Mouse (Mus musculus) stomach, postnatal 0 days (tissue): ENCODE data around the gene Trem3. TPM values are rescaled to one million over a fixed set of nuclear protein-coding genes. Genes with fewer than 3 reads are reported as not detected.

Source experiments
- ATAC-seq: fragments of 200-750 bp; cut with Nextera tagmentation; 2 replicates; pipeline ENCODE4 v1.8.0; 2017; ENCODE audit not compliant: low FRiP score, low TSS enrichment
- DNase-seq: peaks from one replicate; pipeline ENCODE4 v3.0.0-alpha.2; 2016; ENCODE audit warnings: low spot score
- H3K27ac ChIP-seq: fragments of 300-500 bp; sonication (generic); replicated peaks from 2 replicates; pipeline ENCODE4 v1.5.1; 2014; ENCODE audit warnings: mild to moderate bottlenecking, control low read depth
- H3K27me3 ChIP-seq: fragments of 300-500 bp; sonication (generic); 2 replicates; pipeline ENCODE4 v1.6.1; 2014; ENCODE audit warnings: low read length; ENCODE audit not compliant: control insufficient read depth, insufficient read depth
- H3K36me3 ChIP-seq: fragments of 300-500 bp; sonication (generic); 2 replicates; pipeline ENCODE4 v1.6.1; 2014; ENCODE audit warnings: low read length, mixed read lengths; ENCODE audit not compliant: control insufficient read depth, insufficient read depth
- H3K4me1 ChIP-seq: fragments of 300-500 bp; sonication (generic); replicated peaks from 2 replicates; pipeline ENCODE4 v1.6.1; 2014; ENCODE audit warnings: antibody characterized with exemption; ENCODE audit not compliant: control insufficient read depth, insufficient read depth
- H3K4me2 ChIP-seq: fragments of 300-500 bp; sonication (generic); replicated peaks from 2 replicates; pipeline ENCODE4 v1.6.1; 2014; ENCODE audit warnings: low read depth, mild to moderate bottlenecking, control low read depth, moderate library complexity
- H3K4me3 ChIP-seq: fragments of 300-500 bp; sonication (generic); 2 replicates; pipeline ENCODE4 v1.5.1; 2014; ENCODE audit warnings: low read depth, low read length, control low read depth
- H3K9ac ChIP-seq: fragments of 300-500 bp; sonication (generic); 2 replicates; pipeline ENCODE4 v1.6.1; 2014; ENCODE audit warnings: mild to moderate bottlenecking, low read length, control low read depth, mixed read lengths
- H3K9me3 ChIP-seq: fragments of 300-500 bp; sonication (generic); 2 replicates; pipeline ENCODE4 v1.6.1; 2016; ENCODE audit warnings: low read length; ENCODE audit not compliant: control insufficient read depth
- CTCF ChIP-seq: IDR thresholded peaks from 2 replicates; pipeline ENCODE4 v1.5.1; 2016; ENCODE audit warnings: antibody characterized with exemption, low read depth, mild to moderate bottlenecking, moderate library complexity
- EP300 ChIP-seq: optimal IDR thresholded peaks from 2 replicates; pipeline ENCODE3; 2016; ENCODE audit warnings: antibody characterized with exemption
- WGBS: fragments of 180-500 bp; shearing (Covaris S2); extraction: QIAGEN DNeasy Blood & Tissue Kit; methylation state at CpG from one replicate; pipeline ENCODE4 v1.1.7; 2014; 5-methylcytosine and 5-hydroxymethylcytosine counted together
- polyA plus RNA-seq: library from polyadenylated mRNA; unstranded; fragments of >200 nt; fragmentation: Nextera tagmentation; extraction: Ambion mirVana; gene quantifications from 2 replicates; pipeline ENCODE4 v1.2.1, GENCODE M21; 2015

Gene Trem3
- polyA plus RNA-seq, 1 experiment from 2014 or later, result not detected

DNA sequence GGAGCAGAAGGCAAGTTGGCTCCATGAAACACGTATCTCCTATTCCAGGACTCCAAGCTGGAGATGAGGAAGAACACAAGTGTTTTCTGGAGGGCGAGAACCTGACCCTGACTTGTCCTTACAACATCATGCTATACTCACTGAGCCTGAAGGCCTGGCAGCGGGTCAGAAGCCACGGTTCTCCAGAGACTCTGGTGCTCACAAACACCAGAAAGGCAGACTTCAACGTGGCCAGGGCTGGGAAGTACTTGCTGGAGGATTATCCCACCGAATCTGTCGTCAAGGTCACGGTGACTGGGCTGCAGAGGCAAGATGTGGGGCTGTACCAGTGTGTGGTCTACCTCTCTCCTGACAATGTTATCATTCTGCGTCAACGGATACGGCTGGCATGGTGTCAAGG, 1.9 kb downstream of the Trem3 start:
- DNase-seq, result no peak
- H3K4me3 ChIP-seq, result no peak overlapping the region
- no peaks in the 10 kb centered on the region for H3K27me3 ChIP-seq
- ATAC-seq, result no peak
- H3K4me2 ChIP-seq, result no peak overlapping the region
- no peak overlapping the region for H3K9ac ChIP-seq
- TF ChIP-seq EP300 (no peak), CTCF (no peak)
- WGBS, result 72% methylated on average over 11 of the region's 11 CpGs
- no peak overlapping the region for H3K27ac ChIP-seq
- H3K4me1 ChIP-seq, result no peaks in the 10 kb centered on the region
- H3K9me3 ChIP-seq, result no peaks in the 10 kb centered on the region
- H3K36me3 ChIP-seq, result no peaks in the 10 kb centered on the region

- ATAC-seq (no peak), DNase-seq (no peak)
- Histone ChIP-seq H3K4me3 (no peak overlapping the region), H3K9me3 (no peaks in the 10 kb centered on the region), H3K4me2 (no peak overlapping the region), H3K9ac (no peak overlapping the region), H3K36me3 (no peaks in the 10 kb centered on the region), H3K4me1 (no peaks in the 10 kb centered on the region), H3K27ac (no peak overlapping the region), H3K27me3 (no peaks in the 10 kb centered on the region)
- WGBS, result 82% methylated on average over 7 of the region's 7 CpGs
- TF ChIP-seq CTCF (no peak), EP300 (no peak)
Observed at GRCm38 (mm10) chr17:48250631-48251030, 3.1 kb downstream of the Trem3 start.

GRCm38 (mm10) chr17:48256575-48256974, 9.0 kb downstream of the Trem3 start:
- Histone ChIP-seq H3K4me1 (no peaks in the 10 kb centered on the region), H3K4me3 (no peak overlapping the region), H3K4me2 (no peak overlapping the region), H3K36me3 (no peaks in the 10 kb centered on the region), H3K9me3 (0 out of 2 replicates have a peak, but pooled peaks cover 3% of the 10 kb centered on the region), H3K27me3 (no peaks in the 10 kb centered on the region), H3K9ac (no peak overlapping the region), H3K27ac (no peak overlapping the region)
- TF ChIP-seq CTCF (no peak), EP300 (no peak)
- DNase-seq (no peak), ATAC-seq (no peak)

DNA sequence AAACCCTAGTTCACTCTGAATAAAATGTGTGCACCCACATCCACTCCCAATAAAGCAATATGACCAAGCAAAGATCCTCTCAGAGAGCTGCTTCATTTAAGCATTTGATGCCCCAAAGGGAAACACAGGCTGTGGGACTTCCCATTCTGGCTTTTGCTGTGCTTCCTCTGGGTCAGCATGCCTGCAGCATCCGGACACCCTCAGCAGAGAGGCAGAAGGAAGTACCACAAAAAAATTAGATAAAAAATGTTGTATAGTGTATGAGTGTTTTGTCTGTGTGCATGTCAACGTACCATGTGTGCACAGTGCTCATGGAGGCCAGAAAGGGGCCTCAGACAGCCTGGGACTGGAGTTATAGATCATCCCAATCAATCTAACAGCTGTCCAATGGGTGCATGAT, 14.3 kb downstream of the Trem3 start:
- Histone ChIP-seq H3K4me2 (no peak overlapping the region), H3K9ac (no peak overlapping the region), H3K36me3 (no peaks in the 10 kb centered on the region), H3K27ac (no peak overlapping the region), H3K4me1 (no peaks in the 10 kb centered on the region), H3K4me3 (no peak overlapping the region), H3K27me3 (no peaks in the 10 kb centered on the region), H3K9me3 (0 out of 2 replicates have a peak, but pooled peaks cover 3% of the 10 kb centered on the region)
- TF ChIP-seq CTCF (no peak), EP300 (no peak)
- ATAC-seq (no peak), DNase-seq (no peak)
- WGBS, result 59% methylated on average over 2 of the region's 2 CpGs

- no peak for TF ChIP-seq EP300
- H3K27ac ChIP-seq, result no peak within 1 kb of the TSS
- ATAC-seq, result no peak
- WGBS, result 83% methylated on average over 3 of the region's 3 CpGs
- H3K9ac ChIP-seq, result no peak within 1 kb of the TSS
- no peaks in the 10 kb centered on the region for H3K27me3 ChIP-seq
- 0 out of 2 replicates have a peak, but pooled peaks cover 3% of the 10 kb centered on the region for H3K9me3 ChIP-seq
- no peak within 1 kb of the TSS for H3K4me2 ChIP-seq
- no peaks in the 10 kb centered on the region for H3K4me1 ChIP-seq
- no peak for DNase-seq
- H3K36me3 ChIP-seq, result no peaks in the 10 kb centered on the region
- no peak within 1 kb of the TSS for H3K4me3 ChIP-seq
Observed at GRCm38 (mm10) chr17:48263741-48264362, 16.3 kb downstream of the Trem3 start, which contains the start of gene Treml4. TSS of gene Treml4 (plus strand) at chr17:48264295.

- no peak for ATAC-seq
- no peaks in the 10 kb centered on the region for H3K4me1 ChIP-seq
- H3K9ac ChIP-seq, result no peak overlapping the region
- H3K9me3 ChIP-seq, result 0 out of 2 replicates have a peak, but pooled peaks cover 2% of the 10 kb centered on the region
- H3K4me3 ChIP-seq, result no peak overlapping the region
- H3K4me2 ChIP-seq, result no peak overlapping the region
- no peak overlapping the region for H3K27ac ChIP-seq
- no peaks in the 10 kb centered on the region for H3K36me3 ChIP-seq
- no peak for DNase-seq
- H3K27me3 ChIP-seq, result no peaks in the 10 kb centered on the region
- 91% methylated on average over 7 of the region's 7 CpGs for WGBS
- TF ChIP-seq EP300, result no peak
- TF ChIP-seq CTCF, result no peak
Observed at GRCm38 (mm10) chr17:48264662-48265061, 17.1 kb downstream of the Trem3 start.
